Mouse (Mus musculus): ENCODE measurements around the gene Fgf2.

DNA sequence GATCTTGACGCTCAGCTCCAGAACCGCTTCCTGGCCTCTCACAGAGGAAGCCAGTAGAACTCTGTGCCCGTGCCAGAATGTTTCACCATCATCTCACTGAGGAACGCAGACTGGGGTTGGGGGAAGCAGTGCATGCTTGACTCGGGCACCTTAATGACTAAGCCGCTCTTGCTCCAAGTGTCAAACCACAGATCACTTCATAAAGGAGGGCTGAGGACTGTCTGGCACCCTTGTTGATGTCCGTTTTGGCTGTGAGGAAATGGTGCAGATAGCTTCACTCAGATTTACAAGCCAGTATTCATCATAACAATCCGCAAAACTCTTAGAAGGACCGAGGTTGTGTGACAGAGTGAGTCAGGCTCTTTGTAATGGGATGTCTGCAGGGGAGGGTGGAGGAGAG lies 12.6 kb downstream of the Fgf2 start:
- TF ChIP-seq CTCF (IDR thresholded peaks at IDR 0.05; ENCODE audit: insufficient read depth, low read depth, low read length) = no peak
- no peak for TF ChIP-seq POLR2A (IDR thresholded peaks at IDR 0.05; ENCODE audit: insufficient read depth, low read depth, low read length)
